Mouse (Mus musculus) brain, embryonic 14.5 days (tissue): Measurements from ENCODE around the gene Fam3b. TPM values are rescaled to one million over a fixed set of nuclear protein-coding genes. Genes with fewer than 3 reads are reported as not detected.

Source experiments
- DNase-seq: peaks from one replicate; pipeline ENCODE4 v3.0.0-alpha.2; 2011; ENCODE audit warnings: low read depth
- CTCF ChIP-seq: fragments of 200-500 bp; IDR thresholded peaks from 2 replicates; pipeline ENCODE4 v1.5.1; 2012; ENCODE audit warnings: inconsistent platforms, mild to moderate bottlenecking, moderate library complexity, borderline replicate concordance; ENCODE audit not compliant: insufficient read depth, insufficient read length; ENCODE audit errors: extremely low read depth
- POLR2A ChIP-seq: fragments of 200-500 bp; IDR thresholded peaks from 2 replicates; pipeline ENCODE4 v1.6.1; 2012; ENCODE audit warnings: mild to moderate bottlenecking, inconsistent platforms, borderline replicate concordance; ENCODE audit not compliant: poor library complexity, insufficient read depth, insufficient read length, severe bottlenecking; ENCODE audit errors: extremely low read depth
- polyA plus RNA-seq: library from polyadenylated mRNA; depleted of rRNA; stranded (reverse); fragments of >200 nt; gene quantifications from 2 replicates; pipeline ENCODE4 v1.2.3, GENCODE M21; 2012; rRNA removed

Fam3b gene
- polyA plus RNA-seq, 1 experiment = not detected

GRCm38 (mm10) chr16:97438191-97438590 lies 76.4 kb downstream of the Fam3b start:
- DNase-seq = peak; percentile 62

GRCm38 (mm10) chr16:97437448-97438056 lies 77.1 kb downstream of the Fam3b start:
- no peak for TF ChIP-seq CTCF
- no peak for TF ChIP-seq POLR2A
- peak; percentile 79 for DNase-seq

More at GRCm38 (mm10) chr16:97438191-97438590, 76.4 kb downstream of the Fam3b start:
- TF ChIP-seq POLR2A (no peak), CTCF (no peak)

DNA sequence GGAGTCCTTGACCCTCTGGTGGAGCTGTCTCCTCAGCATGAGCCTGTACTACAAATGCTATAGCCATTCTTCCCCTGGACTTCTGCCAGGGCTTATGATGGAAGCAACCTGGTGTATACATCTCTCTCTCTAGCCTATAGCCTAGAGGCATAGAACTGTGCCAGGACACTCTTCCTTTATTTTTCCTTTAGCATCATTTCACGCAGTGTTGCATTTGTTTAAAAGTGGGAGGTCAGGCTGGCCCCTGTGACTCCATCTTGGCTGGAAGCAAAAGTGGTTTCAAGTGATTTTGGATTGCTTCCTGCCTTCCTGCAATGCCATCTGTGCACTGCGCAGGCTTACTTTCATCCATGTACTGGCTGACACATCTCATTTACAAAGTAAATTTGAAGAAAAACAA lies 80.4 kb downstream of the Fam3b start:
- peak; percentile 64 for DNase-seq

GRCm38 (mm10) chr16:97431328-97431727 lies 83.3 kb downstream of the Fam3b start:
- DNase-seq = no peak
- TF ChIP-seq CTCF (no peak), POLR2A (no peak)

More for the DNA sequence above, 80.4 kb downstream of the Fam3b start:
- TF ChIP-seq POLR2A (no peak), CTCF (no peak)

DNA sequence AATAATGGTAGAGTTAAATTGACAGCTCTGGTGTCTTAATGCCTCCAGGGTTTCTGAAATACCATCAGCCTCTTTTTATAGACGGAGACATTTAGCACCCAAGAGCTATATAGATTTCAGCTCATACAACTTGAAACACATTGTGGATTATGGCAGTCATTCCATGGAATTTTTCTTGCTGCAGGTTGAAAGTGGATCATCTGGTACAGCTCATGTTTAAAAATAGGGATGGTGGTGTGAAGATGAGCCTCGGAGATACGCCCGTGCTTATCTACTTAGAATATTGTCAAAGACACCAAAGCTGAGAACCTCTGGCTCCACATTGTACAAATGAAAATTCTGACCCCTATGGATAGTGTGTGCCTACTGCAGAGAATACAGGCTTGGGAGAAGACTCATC lies 84.5 kb downstream of the Fam3b start:
- TF ChIP-seq CTCF (no peak), POLR2A (no peak)
- no peak for DNase-seq

DNA sequence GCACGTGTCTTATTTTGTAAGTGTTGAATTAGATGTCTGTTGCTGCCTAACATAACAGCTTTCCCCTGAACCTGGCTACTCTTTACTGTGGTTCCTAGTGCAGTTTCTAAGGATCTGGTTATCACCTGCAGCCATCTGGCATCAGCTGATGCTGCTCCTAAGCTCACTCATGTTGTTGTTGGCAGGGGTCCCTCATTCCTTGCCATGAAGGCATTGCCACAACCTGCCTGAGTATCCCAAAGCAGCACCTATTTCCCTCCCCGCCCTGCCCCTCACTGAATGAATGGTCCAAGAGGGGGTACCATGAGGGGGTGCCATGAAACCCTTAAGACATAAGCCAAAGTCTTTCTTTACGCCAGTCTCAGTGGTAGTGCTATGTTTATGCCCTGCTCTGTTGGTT lies 86.6 kb downstream of the Fam3b start:
- no peak for TF ChIP-seq POLR2A
- no peak for TF ChIP-seq CTCF
- peak; percentile 6 for DNase-seq

DNA sequence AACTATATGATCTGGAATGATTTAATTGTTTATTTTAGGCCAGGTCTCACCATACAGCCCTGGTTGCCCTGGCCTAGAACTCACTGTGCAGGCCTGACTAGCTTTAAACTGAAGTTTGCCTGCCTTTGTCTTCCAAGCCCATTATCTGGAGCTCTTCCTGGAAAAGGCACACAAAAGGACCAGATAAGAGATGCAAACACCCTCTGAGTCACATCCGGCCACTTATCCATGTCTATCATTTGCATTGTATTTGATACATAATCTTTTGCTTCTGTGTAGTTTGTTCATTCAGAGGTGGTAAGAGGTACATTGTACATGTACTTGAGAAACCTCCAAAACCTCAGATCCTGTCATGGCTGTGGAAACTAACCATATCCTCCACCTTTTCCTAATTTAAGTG lies 91.0 kb downstream of the Fam3b start:
- TF ChIP-seq CTCF = no peak
- TF ChIP-seq POLR2A = no peak
- DNase-seq = no peak

GRCm38 (mm10) chr16:97421671-97422070 lies 92.9 kb downstream of the Fam3b start:
- no peak for DNase-seq

More at GRCm38 (mm10) chr16:97421671-97422070, 92.9 kb downstream of the Fam3b start:
- no peak for TF ChIP-seq POLR2A
- TF ChIP-seq CTCF = no peak

Other genes with a start within 250 kb of the Fam3b start
- 0.37 and 0.71 TPM in 2 replicates for gene Bace2, start 158.1 kb downstream of the Fam3b start, polyA plus RNA-seq
- gene Mx1, start 51.9 kb downstream of the Fam3b start, polyA plus RNA-seq = 0.09 and 0.21 TPM in 2 replicates
- gene Tmprss2, start 96.4 kb upstream of the Fam3b start, polyA plus RNA-seq = 0.20 and 0.64 TPM in 2 replicates
- 1.1 TPM in 2 replicates for gene Ripk4, start 249.0 kb upstream of the Fam3b start, polyA plus RNA-seq